Mouse (Mus musculus): Measurements from ENCODE around the gene Erlin1. TPM values are rescaled to one million over a fixed set of nuclear protein-coding genes. Genes with fewer than 3 reads are reported as not detected.

Erlin1 gene
- polyA plus RNA-seq, 1 experiment from 2014 or later, result 46.1 TPM

DNA sequence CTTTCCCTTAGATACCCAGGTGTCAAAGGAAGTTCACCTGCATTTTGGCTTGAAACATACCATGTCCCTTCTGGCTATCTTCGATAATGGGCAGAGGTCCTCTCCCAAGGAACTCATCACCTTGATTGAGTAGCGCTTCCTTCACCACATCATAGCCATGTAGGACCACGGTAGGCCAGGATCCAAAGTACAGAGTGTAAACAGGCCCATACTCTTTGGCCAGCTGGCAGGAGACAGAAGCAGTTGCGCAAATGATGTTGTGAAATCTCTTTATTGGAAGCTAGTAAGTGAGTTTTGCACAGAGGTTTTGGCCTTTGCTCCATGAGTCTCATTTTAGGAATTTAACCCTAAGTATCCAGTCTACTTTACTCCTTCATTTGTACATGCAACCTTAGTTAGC is 48.1 kb downstream of the Erlin1 start:
- no peaks in the 10 kb centered on the region for H3K4me1 ChIP-seq
- no peaks in the 10 kb centered on the region for H3K27me3 ChIP-seq
- no peaks in the 10 kb centered on the region for H3K36me3 ChIP-seq
- H3K9ac ChIP-seq, result no peak overlapping the region
- ATAC-seq (ENCODE audit: insufficient number of reproducible peaks, low FRiP score, low TSS enrichment, low read depth), result no peak
- H3K4me2 ChIP-seq, result no peak overlapping the region
- H3K9me3 ChIP-seq, result no peaks in the 10 kb centered on the region
- 81% methylated on average over 4 of the region's 4 CpGs for WGBS
- no peak overlapping the region for H3K4me3 ChIP-seq
- H3K27ac ChIP-seq, result no peak overlapping the region

DNA sequence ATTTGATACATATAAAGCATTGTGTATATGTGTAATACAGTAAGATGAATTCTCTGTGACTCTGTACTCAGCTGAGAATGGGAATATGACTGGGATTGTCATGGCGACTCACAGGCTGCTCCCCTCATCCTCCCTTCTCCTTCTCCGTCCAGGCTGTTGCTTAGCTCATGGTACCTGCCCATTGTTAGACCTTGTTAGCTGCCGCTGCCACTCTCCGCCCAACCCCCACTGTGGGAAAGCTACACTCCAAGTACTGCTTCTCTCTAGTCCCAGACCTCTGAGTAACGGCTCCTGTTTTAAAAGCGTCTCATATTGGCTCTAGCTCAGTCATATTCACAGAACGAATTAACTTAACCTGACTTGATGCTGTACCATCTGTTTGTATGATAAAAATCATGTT is 49.8 kb downstream of the Erlin1 start:
- Histone ChIP-seq H3K4me3 (no peak overlapping the region), H3K9me3 (no peaks in the 10 kb centered on the region), H3K36me3 (no peaks in the 10 kb centered on the region), H3K27ac (no peak overlapping the region), H3K9ac (no peak overlapping the region), H3K4me2 (no peak overlapping the region), H3K27me3 (no peaks in the 10 kb centered on the region), H3K4me1 (no peaks in the 10 kb centered on the region)
- no peak for ATAC-seq (ENCODE audit: insufficient number of reproducible peaks, low FRiP score, low TSS enrichment, low read depth)
- 59% methylated on average over 7 of the region's 7 CpGs for WGBS

DNA sequence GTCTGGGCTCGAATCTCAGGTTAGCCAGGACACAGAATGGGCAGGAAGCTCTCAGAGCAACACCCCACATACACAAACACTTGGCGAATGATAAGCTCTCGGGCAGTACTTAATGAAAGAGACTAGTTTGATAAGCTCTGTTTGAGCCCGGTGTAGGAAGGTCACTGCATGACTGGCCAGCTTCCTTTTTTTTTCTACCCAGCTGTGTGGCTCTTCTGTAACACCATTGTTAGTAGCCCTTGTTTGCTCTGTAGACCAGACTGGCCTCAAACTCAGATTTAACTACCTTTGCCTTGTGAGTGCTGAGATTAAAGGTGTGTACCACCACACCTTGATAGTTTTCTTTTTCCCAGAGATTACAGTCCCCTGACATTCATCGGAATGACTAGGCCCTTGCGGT is 55.7 kb downstream of the Erlin1 start:
- no peaks in the 10 kb centered on the region for H3K36me3 ChIP-seq
- no peaks in the 10 kb centered on the region for H3K9me3 ChIP-seq
- ATAC-seq (ENCODE audit: insufficient number of reproducible peaks, low FRiP score, low TSS enrichment, low read depth), result no peak
- H3K4me2 ChIP-seq, result no peak overlapping the region
- no peaks in the 10 kb centered on the region for H3K27me3 ChIP-seq
- H3K4me1 ChIP-seq, result no peaks in the 10 kb centered on the region
- no peak overlapping the region for H3K27ac ChIP-seq
- H3K9ac ChIP-seq, result no peak overlapping the region
- H3K4me3 ChIP-seq, result no peak overlapping the region
- 84% methylated on average over 6 of the region's 6 CpGs for WGBS

DNA sequence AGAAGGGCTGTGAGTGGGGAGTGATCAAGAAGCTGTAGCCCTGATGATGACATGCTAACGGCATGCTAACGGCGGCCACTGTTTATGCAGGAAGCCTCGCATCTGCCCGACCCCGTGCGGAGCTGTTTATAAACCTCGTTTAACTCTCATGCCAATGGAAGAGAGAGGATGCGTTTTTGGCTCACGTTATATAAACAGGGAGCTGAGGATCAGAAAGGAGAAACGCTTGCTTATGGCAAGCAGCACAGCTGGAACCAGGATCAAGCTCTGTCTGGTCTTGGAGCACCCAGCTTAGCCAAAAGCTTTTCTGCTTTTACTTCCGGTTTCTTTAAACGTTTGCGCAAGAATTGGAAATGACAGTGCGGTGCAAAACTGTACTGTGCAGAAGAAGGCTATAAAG is 60.8 kb downstream of the Erlin1 start:
- no peaks in the 10 kb centered on the region for H3K9me3 ChIP-seq
- ATAC-seq (ENCODE audit: insufficient number of reproducible peaks, low FRiP score, low TSS enrichment, low read depth), result no peak
- no peaks in the 10 kb centered on the region for H3K4me1 ChIP-seq
- H3K27me3 ChIP-seq, result no peaks in the 10 kb centered on the region
- no peak overlapping the region for H3K9ac ChIP-seq
- 51% methylated on average over 15 of the region's 15 CpGs for WGBS
- no peak overlapping the region for H3K4me3 ChIP-seq
- no peaks in the 10 kb centered on the region for H3K36me3 ChIP-seq
- H3K27ac ChIP-seq, result no peak overlapping the region
- no peak overlapping the region for H3K4me2 ChIP-seq

DNA sequence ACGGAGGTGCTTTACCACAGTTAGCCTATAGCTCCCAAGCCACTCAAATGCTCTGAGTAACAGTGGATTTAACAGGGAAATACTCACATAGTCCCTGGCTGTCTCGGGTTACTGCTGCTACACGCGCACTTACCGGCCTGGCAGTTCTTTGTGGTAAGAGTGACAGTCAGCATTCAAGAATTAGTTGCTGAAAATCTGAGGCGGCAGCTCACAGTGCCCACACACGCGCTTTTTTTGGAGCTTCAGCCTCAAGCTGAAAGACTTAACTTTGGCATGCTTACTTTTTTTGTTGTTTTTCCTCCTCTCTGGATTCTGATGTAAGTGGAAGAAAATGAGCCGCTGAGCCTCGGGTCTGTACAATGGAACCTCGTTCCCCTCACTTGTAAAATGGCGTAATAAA is 62.4 kb downstream of the Erlin1 start:
- no peaks in the 10 kb centered on the region for H3K9me3 ChIP-seq
- H3K9ac ChIP-seq, result no peak overlapping the region
- H3K36me3 ChIP-seq, result no peaks in the 10 kb centered on the region
- H3K4me2 ChIP-seq, result 0 out of 2 replicates have a peak overlapping the region, but pooled peaks have one; percentile 15
- H3K27me3 ChIP-seq, result no peaks in the 10 kb centered on the region
- WGBS, result 44% methylated on average over 12 of the region's 12 CpGs
- ATAC-seq (ENCODE audit: insufficient number of reproducible peaks, low FRiP score, low TSS enrichment, low read depth), result no peak
- no peak overlapping the region for H3K4me3 ChIP-seq
- no peak overlapping the region for H3K27ac ChIP-seq
- H3K4me1 ChIP-seq, result no peaks in the 10 kb centered on the region

DNA sequence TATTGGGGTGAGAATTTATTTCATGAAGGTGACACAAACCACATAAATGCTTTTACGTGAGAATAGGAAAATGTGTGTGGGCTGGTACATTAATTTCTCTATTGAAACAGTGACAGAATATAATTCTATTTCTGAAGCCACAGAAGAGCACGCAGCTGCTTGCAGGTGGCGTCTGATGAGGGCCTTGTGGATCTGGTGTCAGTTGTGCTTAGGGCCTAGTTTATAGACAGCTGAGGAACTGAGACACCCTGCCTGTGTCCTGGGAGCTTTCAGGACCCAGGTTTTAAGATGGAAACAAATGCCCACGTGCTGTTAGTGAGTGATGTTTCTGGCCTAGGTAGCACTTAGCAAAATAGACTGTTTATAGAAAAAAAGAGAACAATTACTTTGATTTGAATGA is 64.6 kb downstream of the Erlin1 start:
- no peaks in the 10 kb centered on the region for H3K9me3 ChIP-seq
- H3K36me3 ChIP-seq, result no peaks in the 10 kb centered on the region
- no peak for ATAC-seq (ENCODE audit: insufficient number of reproducible peaks, low FRiP score, low TSS enrichment, low read depth)
- H3K4me3 ChIP-seq, result no peak overlapping the region
- no peaks in the 10 kb centered on the region for H3K4me1 ChIP-seq
- WGBS, result 60% methylated on average over 4 of the region's 4 CpGs
- H3K9ac ChIP-seq, result no peak overlapping the region
- no peaks in the 10 kb centered on the region for H3K27me3 ChIP-seq
- H3K27ac ChIP-seq, result no peak overlapping the region
- no peak overlapping the region for H3K4me2 ChIP-seq

DNA sequence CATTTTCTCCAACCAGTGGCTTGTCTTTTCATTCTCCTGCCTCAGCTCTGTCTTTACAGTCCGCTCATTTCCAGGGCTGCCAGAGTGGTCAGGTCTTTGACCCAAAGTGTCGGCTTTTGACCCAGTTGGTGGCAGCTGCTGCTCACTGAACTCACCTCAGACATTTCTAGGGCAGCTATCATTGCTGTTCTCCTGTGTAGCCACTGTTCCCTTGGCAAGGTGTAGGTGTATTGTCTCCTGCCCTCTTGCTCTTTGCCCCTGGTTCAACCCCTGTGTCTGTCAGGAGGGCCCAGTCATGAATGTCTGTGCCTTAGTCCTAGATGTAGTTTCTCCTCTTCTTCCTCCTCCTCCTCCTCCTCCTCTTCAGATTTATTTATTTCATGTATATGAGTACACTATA is 65.3 kb downstream of the Erlin1 start:
- no peak for ATAC-seq (ENCODE audit: insufficient number of reproducible peaks, low FRiP score, low TSS enrichment, low read depth)
- H3K27me3 ChIP-seq, result no peaks in the 10 kb centered on the region
- no peaks in the 10 kb centered on the region for H3K36me3 ChIP-seq
- 81% methylated on average over 2 of the region's 2 CpGs for WGBS
- H3K4me1 ChIP-seq, result no peaks in the 10 kb centered on the region
- no peak overlapping the region for H3K9ac ChIP-seq
- H3K27ac ChIP-seq, result no peak overlapping the region
- H3K4me2 ChIP-seq, result no peak overlapping the region
- no peak overlapping the region for H3K4me3 ChIP-seq
- H3K9me3 ChIP-seq, result no peaks in the 10 kb centered on the region

DNA sequence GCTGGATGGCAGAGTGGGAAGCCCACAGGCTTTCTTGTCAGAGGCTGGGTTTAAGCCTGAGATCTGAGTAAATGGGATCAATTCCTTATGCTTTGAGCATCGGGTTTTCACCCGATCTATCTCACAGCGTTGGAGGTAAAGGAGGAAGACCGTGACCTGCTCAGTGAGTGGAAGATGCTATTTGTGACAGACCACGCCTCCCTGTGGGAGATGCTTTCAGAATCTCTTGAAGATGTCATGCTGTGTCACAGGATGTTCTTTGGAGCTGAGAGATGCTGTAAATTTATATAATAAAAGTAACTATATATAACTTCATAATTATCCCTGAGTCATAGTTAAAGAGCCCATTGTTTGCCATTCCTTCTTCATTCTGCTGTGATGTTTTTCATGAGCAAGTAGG is 68.9 kb downstream of the Erlin1 start:
- WGBS, result 79% methylated on average over 5 of the region's 5 CpGs
- no peak overlapping the region for H3K27ac ChIP-seq
- H3K4me3 ChIP-seq, result no peak overlapping the region
- H3K9me3 ChIP-seq, result no peaks in the 10 kb centered on the region
- H3K4me1 ChIP-seq, result no peaks in the 10 kb centered on the region
- no peaks in the 10 kb centered on the region for H3K36me3 ChIP-seq
- no peak for ATAC-seq (ENCODE audit: insufficient number of reproducible peaks, low FRiP score, low TSS enrichment, low read depth)
- no peaks in the 10 kb centered on the region for H3K27me3 ChIP-seq
- no peak overlapping the region for H3K9ac ChIP-seq
- no peak overlapping the region for H3K4me2 ChIP-seq

DNA sequence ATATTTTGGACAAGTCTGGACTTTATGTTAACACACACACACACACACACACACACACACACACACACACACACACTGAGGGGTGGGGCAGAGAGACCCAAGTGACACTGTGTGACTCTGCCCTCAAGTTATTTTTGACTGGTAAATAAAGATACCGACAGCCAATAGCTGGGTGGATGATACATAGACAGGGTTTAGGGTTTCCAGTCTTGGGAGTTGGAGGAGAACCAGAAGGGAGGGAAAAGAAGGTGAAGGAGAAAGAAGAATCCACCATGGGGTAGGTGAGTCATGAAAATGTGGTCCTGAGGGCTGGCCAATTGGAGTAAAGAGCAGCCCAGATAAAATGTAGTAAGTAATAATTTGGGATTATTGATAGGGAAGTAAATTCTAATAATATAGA is 69.5 kb downstream of the Erlin1 start:
- Histone ChIP-seq H3K9ac (no peak overlapping the region), H3K9me3 (no peaks in the 10 kb centered on the region), H3K27me3 (no peaks in the 10 kb centered on the region), H3K36me3 (no peaks in the 10 kb centered on the region), H3K4me1 (no peaks in the 10 kb centered on the region), H3K27ac (no peak overlapping the region), H3K4me3 (no peak overlapping the region), H3K4me2 (no peak overlapping the region)
- 70% methylated on average over 1 of the region's 1 CpGs for WGBS
- ATAC-seq (ENCODE audit: insufficient number of reproducible peaks, low FRiP score, low TSS enrichment, low read depth), result no peak

DNA sequence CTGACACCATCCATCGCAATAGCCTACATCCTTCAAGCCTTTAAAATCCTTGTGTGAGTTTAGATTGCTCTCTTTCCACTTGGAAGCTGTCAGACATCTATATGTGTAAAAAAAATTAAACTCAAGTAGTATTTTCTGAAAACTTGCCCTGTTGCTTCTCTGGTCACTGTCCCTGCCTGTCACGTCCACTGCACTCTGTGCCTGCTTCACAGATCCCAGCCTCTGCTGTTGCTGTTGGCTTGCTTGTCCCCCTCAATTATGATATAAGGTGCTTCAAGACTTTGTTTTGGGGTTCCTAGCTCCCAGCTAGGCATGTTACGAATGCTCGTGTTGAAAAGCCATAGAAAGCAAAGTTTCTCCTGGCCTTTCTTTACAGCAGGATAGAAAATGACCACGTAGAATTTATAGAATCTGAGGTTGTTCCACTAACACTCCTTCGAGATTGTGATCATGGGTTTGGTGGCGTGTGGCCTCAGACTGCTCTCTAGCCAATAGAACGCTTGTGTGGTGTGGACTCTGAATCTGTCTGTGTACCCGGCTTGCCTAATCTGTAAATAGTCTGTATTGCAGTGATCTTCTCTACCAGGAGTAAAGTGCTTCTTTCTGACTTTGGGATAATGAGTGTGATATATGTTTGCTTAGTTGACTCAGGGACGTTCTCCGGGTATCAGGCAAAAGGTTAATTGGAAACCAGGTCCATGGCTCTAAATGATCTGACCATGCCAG is 70.6 kb downstream of the Erlin1 start:
- ATAC-seq (ENCODE audit: insufficient number of reproducible peaks, low FRiP score, low TSS enrichment, low read depth), result no peak
- Histone ChIP-seq H3K27me3 (no peaks in the 10 kb centered on the region), H3K4me3 (no peak overlapping the region), H3K27ac (no peak overlapping the region), H3K9ac (no peak overlapping the region), H3K9me3 (no peaks in the 10 kb centered on the region), H3K4me1 (no peaks in the 10 kb centered on the region), H3K4me2 (no peak overlapping the region), H3K36me3 (no peaks in the 10 kb centered on the region)
- 77% methylated on average over 11 of the region's 11 CpGs for WGBS

DNA sequence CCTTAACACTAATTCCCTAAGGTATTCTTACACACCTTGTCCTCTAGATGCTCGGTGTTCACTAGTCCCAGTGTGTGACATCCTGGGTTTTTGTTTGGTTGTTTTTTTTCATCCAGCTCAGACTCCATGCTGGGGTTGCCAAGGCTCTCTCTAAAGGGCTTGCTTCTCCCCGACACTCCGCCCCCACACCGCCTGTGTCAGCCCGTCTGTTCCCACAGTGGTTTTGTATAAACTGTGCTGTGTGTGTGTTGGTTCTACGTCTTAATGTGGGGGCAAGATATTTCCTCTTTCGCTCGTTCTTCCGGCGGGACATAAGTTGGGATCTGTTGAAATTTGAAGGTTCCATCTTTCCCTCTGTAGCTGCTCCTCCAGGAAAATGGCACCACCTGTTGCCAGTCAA is 71.5 kb downstream of the Erlin1 start:
- WGBS, result 83% methylated on average over 10 of the region's 10 CpGs
- no peak for ATAC-seq (ENCODE audit: insufficient number of reproducible peaks, low FRiP score, low TSS enrichment, low read depth)
- no peak overlapping the region for H3K27ac ChIP-seq

DNA sequence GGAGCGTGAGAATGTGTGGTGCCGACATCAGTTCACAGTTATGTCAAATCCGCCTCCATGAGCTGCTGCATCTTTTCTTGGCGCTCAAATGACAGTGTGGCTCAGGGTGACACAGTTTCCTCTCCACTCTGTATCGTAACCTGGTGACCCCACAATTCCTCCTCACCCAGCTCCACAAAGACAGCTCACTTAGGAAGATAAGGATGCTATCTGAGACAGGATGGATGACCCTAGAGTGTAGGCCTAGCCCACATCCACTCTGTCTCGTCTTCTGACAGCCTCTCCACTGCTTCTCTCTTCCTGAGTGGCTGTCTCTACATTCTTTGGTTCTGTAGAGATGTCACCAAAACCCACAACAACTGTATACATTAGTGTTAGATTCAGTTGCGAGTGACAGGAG is 74.2 kb downstream of the Erlin1 start:
- Histone ChIP-seq H3K36me3 (no peaks in the 10 kb centered on the region), H3K27me3 (no peaks in the 10 kb centered on the region), H3K4me1 (no peaks in the 10 kb centered on the region), H3K9ac (no peak overlapping the region), H3K4me2 (no peak overlapping the region), H3K4me3 (no peak overlapping the region), H3K27ac (no peak overlapping the region), H3K9me3 (no peaks in the 10 kb centered on the region)
- no peak for ATAC-seq (ENCODE audit: insufficient number of reproducible peaks, low FRiP score, low TSS enrichment, low read depth)
- 74% methylated on average over 7 of the region's 7 CpGs for WGBS

More for the DNA sequence above, 71.5 kb downstream of the Erlin1 start:
- no peak overlapping the region for H3K4me2 ChIP-seq
- H3K27me3 ChIP-seq, result no peaks in the 10 kb centered on the region
- H3K4me1 ChIP-seq, result no peaks in the 10 kb centered on the region
- H3K9me3 ChIP-seq, result no peaks in the 10 kb centered on the region
- H3K36me3 ChIP-seq, result no peaks in the 10 kb centered on the region
- no peak overlapping the region for H3K9ac ChIP-seq
- H3K4me3 ChIP-seq, result no peak overlapping the region

DNA sequence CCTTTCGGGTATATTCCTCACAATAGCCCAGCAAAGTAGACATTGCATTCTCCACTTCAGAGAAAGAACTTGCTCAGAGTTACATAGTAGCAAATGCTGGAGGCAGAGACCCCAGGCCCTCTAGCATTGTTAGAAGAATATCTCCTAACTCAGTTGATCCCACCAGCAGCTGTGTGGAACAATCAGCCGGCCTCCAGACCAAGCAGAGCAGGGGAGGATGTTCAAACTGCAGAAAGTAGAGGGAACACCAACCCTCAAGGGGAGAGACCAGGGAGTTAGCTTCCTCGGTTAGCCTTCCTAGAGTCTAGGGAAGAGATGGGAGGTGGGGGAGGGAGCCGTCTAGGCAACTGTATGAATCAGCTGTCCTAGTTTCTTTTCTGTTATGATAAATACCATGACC is 77.1 kb downstream of the Erlin1 start:
- Histone ChIP-seq H3K4me3 (no peak overlapping the region), H3K9me3 (no peaks in the 10 kb centered on the region), H3K27me3 (no peaks in the 10 kb centered on the region), H3K36me3 (no peaks in the 10 kb centered on the region), H3K9ac (no peak overlapping the region), H3K4me1 (no peaks in the 10 kb centered on the region), H3K27ac (no peak overlapping the region), H3K4me2 (no peak overlapping the region)
- ATAC-seq (ENCODE audit: insufficient number of reproducible peaks, low FRiP score, low TSS enrichment, low read depth), result no peak
- WGBS, result 72% methylated on average over 4 of the region's 4 CpGs

All from limb, embryonic 15.5 days (tissue).